Mouse (Mus musculus): ENCODE results near the gene Creb5.

GRCm38 (mm10) chr6:53390413-53390812 is 103.3 kb downstream of the Creb5 start:
- TF ChIP-seq USF1 (IDR thresholded peaks at IDR 0.05; ENCODE audit: low read depth) (no peak), CTCF (IDR thresholded peaks at IDR 0.05; ENCODE audit: control insufficient read depth, insufficient read depth, insufficient read length) (no peak), MYOD1 (IDR thresholded peaks at IDR 0.05; ENCODE audit: control insufficient read depth, insufficient read length, low read depth) (no peak), MAX (IDR thresholded peaks at IDR 0.05) (no peak)
